Mouse (Mus musculus): ENCODE results near the gene Tmtc2. TPM values are rescaled to one million over a fixed set of nuclear protein-coding genes. Genes with fewer than 3 reads are reported as not detected.

Gene Tmtc2
- polyA plus RNA-seq, 1 experiment = 0.97 TPM

- TF ChIP-seq TCF12 (IDR thresholded peaks at IDR 0.05; ENCODE audit: insufficient read depth, poor library complexity, severe bottlenecking) (no peak), REST (IDR thresholded peaks at IDR 0.05; ENCODE audit: insufficient read depth, insufficient read length) (no peak), MAX (IDR thresholded peaks at IDR 0.05; ENCODE audit: low read depth) (no peak), E2F4 (IDR thresholded peaks at IDR 0.05; ENCODE audit: insufficient read depth) (no peak), CEBPB (IDR thresholded peaks at IDR 0.05; ENCODE audit: insufficient read depth, poor library complexity, severe bottlenecking) (no peak), MYOG (IDR thresholded peaks at IDR 0.05; ENCODE audit: control insufficient read depth in 1 of 3, insufficient read depth in 1 of 3, insufficient read length in 2 of 3, low read depth in 2 of 3) (no peak)
- H3K4me3 ChIP-seq = no peak overlapping the region
- no peaks in the 10 kb centered on the region for H3K27me3 ChIP-seq (ENCODE audit: control insufficient read depth, insufficient read depth, insufficient read length)
- no peaks in the 10 kb centered on the region for H3K36me3 ChIP-seq (ENCODE audit: control insufficient read depth, insufficient read depth)
- H3K4me2 ChIP-seq (ENCODE audit: low read depth) = no peak overlapping the region
- no peak overlapping the region for H3ac ChIP-seq (ENCODE audit: control insufficient read depth, insufficient read length)
- no peaks in the 10 kb centered on the region for H3K79me2 ChIP-seq (ENCODE audit: control insufficient read depth, insufficient read depth)
Measured at GRCm38 (mm10) chr10:105381705-105382104, 192.5 kb downstream of the Tmtc2 start.

DNA sequence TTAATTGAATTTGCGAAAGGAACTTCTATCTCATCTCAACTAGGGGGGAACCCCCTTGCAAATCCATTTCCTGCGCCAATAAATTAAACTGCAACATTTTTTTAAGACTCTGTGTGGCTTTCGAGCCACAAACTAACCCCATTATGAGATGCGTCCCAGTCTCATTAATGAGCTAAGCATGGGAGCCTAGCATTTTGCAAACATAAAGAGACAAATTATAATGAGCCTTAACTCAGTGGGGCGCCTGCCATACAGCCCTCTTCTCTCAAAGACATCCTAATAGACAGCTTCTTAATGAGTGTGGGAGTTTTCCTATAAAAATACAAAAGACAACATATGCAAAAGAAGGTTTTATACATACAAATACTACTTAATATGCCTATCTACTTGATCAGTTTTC lies 193.0 kb downstream of the Tmtc2 start:
- Histone ChIP-seq H3K27me3 (ENCODE audit: control insufficient read depth, insufficient read depth, insufficient read length) (no peaks in the 10 kb centered on the region), H3ac (ENCODE audit: control insufficient read depth, insufficient read length) (no peak overlapping the region), H3K79me2 (ENCODE audit: control insufficient read depth, insufficient read depth) (no peaks in the 10 kb centered on the region), H3K4me2 (ENCODE audit: low read depth) (no peak overlapping the region), H3K36me3 (ENCODE audit: control insufficient read depth, insufficient read depth) (no peaks in the 10 kb centered on the region), H3K4me3 (no peak overlapping the region)
- TF ChIP-seq MYOG (IDR thresholded peaks at IDR 0.05; ENCODE audit: control insufficient read depth in 1 of 3, insufficient read depth in 1 of 3, insufficient read length in 2 of 3, low read depth in 2 of 3) (no peak), MAX (IDR thresholded peaks at IDR 0.05; ENCODE audit: low read depth) (no peak), REST (IDR thresholded peaks at IDR 0.05; ENCODE audit: insufficient read depth, insufficient read length) (no peak), POLR2A (IDR thresholded peaks at IDR 0.05; ENCODE audit: insufficient read length, low read depth) (no peak), E2F4 (IDR thresholded peaks at IDR 0.05; ENCODE audit: insufficient read depth) (no peak), SRF (IDR thresholded peaks at IDR 0.05; ENCODE audit: control insufficient read depth, insufficient read length, low read depth) (no peak), TCF3 (IDR thresholded peaks at IDR 0.05; ENCODE audit: insufficient read length, low read depth) (no peak), USF1 (IDR thresholded peaks at IDR 0.05; ENCODE audit: low read depth) (no peak), CEBPB (IDR thresholded peaks at IDR 0.05; ENCODE audit: insufficient read depth, poor library complexity, severe bottlenecking) (no peak), POLR2AphosphoS2 (IDR thresholded peaks at IDR 0.05; ENCODE audit: insufficient read length, low read depth) (no peak), TCF12 (IDR thresholded peaks at IDR 0.05; ENCODE audit: insufficient read depth, poor library complexity, severe bottlenecking) (no peak), MYOD1 (IDR thresholded peaks at IDR 0.05; ENCODE audit: control insufficient read depth in 1 of 3, insufficient read length in 2 of 3, low read depth in 2 of 3) (no peak)

DNA sequence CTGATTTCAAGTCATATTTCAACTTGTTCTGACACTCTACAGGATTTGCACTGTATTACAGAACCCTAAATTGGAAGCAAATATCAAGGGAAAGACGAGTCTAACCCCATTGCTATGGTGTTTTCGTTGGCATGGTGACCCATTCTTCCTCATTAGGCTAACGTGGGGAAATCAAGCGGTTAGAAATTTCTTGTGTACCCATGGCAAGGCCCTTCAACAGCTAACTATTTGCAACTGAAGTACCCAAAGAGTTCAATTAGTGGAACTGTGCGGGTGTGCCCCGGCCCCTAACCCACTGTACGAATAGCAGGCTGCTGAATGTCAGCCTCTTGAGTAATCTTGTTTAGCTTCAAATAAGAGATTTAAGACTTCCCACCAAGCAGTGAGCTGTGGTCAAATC lies 193.7 kb downstream of the Tmtc2 start:
- Histone ChIP-seq H3K36me3 (ENCODE audit: control insufficient read depth, insufficient read depth) (no peaks in the 10 kb centered on the region), H3K27me3 (ENCODE audit: control insufficient read depth, insufficient read depth, insufficient read length) (no peaks in the 10 kb centered on the region), H3ac (ENCODE audit: control insufficient read depth, insufficient read length) (no peak overlapping the region), H3K79me2 (ENCODE audit: control insufficient read depth, insufficient read depth) (no peaks in the 10 kb centered on the region), H3K4me3 (no peak overlapping the region), H3K4me2 (ENCODE audit: low read depth) (no peak overlapping the region)
- TF ChIP-seq TCF12 (IDR thresholded peaks at IDR 0.05; ENCODE audit: insufficient read depth, poor library complexity, severe bottlenecking) (no peak), MYOD1 (IDR thresholded peaks at IDR 0.05; ENCODE audit: control insufficient read depth in 1 of 3, insufficient read length in 2 of 3, low read depth in 2 of 3) (no peak), MAX (IDR thresholded peaks at IDR 0.05; ENCODE audit: low read depth) (no peak), TCF3 (IDR thresholded peaks at IDR 0.05; ENCODE audit: insufficient read length, low read depth) (no peak), POLR2A (IDR thresholded peaks at IDR 0.05; ENCODE audit: insufficient read length, low read depth) (no peak), REST (IDR thresholded peaks at IDR 0.05; ENCODE audit: insufficient read depth, insufficient read length) (no peak), SRF (IDR thresholded peaks at IDR 0.05; ENCODE audit: control insufficient read depth, insufficient read length, low read depth) (no peak), CEBPB (IDR thresholded peaks at IDR 0.05; ENCODE audit: insufficient read depth, poor library complexity, severe bottlenecking) (no peak), MYOG (IDR thresholded peaks at IDR 0.05; ENCODE audit: control insufficient read depth in 1 of 3, insufficient read depth in 1 of 3, insufficient read length in 2 of 3, low read depth in 2 of 3) (no peak), POLR2AphosphoS2 (IDR thresholded peaks at IDR 0.05; ENCODE audit: insufficient read length, low read depth) (no peak)

- H3ac ChIP-seq (ENCODE audit: control insufficient read depth, insufficient read length) = no peak overlapping the region
- H3K36me3 ChIP-seq (ENCODE audit: control insufficient read depth, insufficient read depth) = no peaks in the 10 kb centered on the region
- TF ChIP-seq MYOD1 (IDR thresholded peaks at IDR 0.05; ENCODE audit: control insufficient read depth in 1 of 3, insufficient read length in 2 of 3, low read depth in 2 of 3) = no peak
- no peak for TF ChIP-seq POLR2AphosphoS2 (IDR thresholded peaks at IDR 0.05; ENCODE audit: insufficient read length, low read depth)
- no peak for TF ChIP-seq MYOG (IDR thresholded peaks at IDR 0.05; ENCODE audit: control insufficient read depth in 1 of 3, insufficient read depth in 1 of 3, insufficient read length in 2 of 3, low read depth in 2 of 3)
- no peak for TF ChIP-seq E2F4 (IDR thresholded peaks at IDR 0.05; ENCODE audit: insufficient read depth)
- TF ChIP-seq REST (IDR thresholded peaks at IDR 0.05; ENCODE audit: insufficient read depth, insufficient read length) = no peak
- TF ChIP-seq MAX (IDR thresholded peaks at IDR 0.05; ENCODE audit: low read depth) = no peak
- no peak for TF ChIP-seq TCF3 (IDR thresholded peaks at IDR 0.05; ENCODE audit: insufficient read length, low read depth)
- no peak for TF ChIP-seq CEBPB (IDR thresholded peaks at IDR 0.05; ENCODE audit: insufficient read depth, poor library complexity, severe bottlenecking)
- TF ChIP-seq SRF (IDR thresholded peaks at IDR 0.05; ENCODE audit: control insufficient read depth, insufficient read length, low read depth) = no peak
- no peak for TF ChIP-seq POLR2A (IDR thresholded peaks at IDR 0.05; ENCODE audit: insufficient read length, low read depth)
- TF ChIP-seq TCF12 (IDR thresholded peaks at IDR 0.05; ENCODE audit: insufficient read depth, poor library complexity, severe bottlenecking) = no peak
- TF ChIP-seq USF1 (IDR thresholded peaks at IDR 0.05; ENCODE audit: low read depth) = no peak
- H3K4me3 ChIP-seq = no peak overlapping the region
- H3K4me2 ChIP-seq (ENCODE audit: low read depth) = no peak overlapping the region
- H3K27me3 ChIP-seq (ENCODE audit: control insufficient read depth, insufficient read depth, insufficient read length) = no peaks in the 10 kb centered on the region
- H3K79me2 ChIP-seq (ENCODE audit: control insufficient read depth, insufficient read depth) = no peaks in the 10 kb centered on the region
Measured at GRCm38 (mm10) chr10:105377711-105378110, 196.5 kb downstream of the Tmtc2 start.

DNA sequence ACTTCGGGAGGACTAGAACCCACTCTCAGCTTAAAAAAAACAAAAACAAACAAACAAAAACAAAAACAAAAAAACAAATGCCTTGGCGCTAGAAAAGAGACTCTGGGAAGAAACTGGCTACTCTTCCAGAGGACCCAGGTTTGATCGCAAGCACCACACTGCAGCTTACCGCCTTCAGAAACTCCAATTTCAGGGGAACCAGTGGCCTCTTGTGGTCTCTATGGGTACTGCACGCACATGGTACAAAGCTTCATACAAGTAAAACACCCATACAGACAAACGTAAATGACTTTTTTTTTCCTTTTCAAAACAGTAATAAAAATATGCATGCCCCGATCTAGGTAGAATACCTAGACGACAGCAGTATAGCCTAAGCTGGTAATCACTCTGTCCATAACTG lies 201.0 kb downstream of the Tmtc2 start:
- TF ChIP-seq E2F4 (IDR thresholded peaks at IDR 0.05; ENCODE audit: insufficient read depth) = no peak
- no peak for TF ChIP-seq REST (IDR thresholded peaks at IDR 0.05; ENCODE audit: insufficient read depth, insufficient read length)
- TF ChIP-seq MYOG (IDR thresholded peaks at IDR 0.05; ENCODE audit: control insufficient read depth in 1 of 3, insufficient read depth in 1 of 3, insufficient read length in 2 of 3, low read depth in 2 of 3) = no peak
- Histone ChIP-seq H3K79me2 (ENCODE audit: control insufficient read depth, insufficient read depth) (no peaks in the 10 kb centered on the region), H3K27me3 (ENCODE audit: control insufficient read depth, insufficient read depth, insufficient read length) (no peaks in the 10 kb centered on the region), H3K4me2 (ENCODE audit: low read depth) (no peak overlapping the region), H3K36me3 (ENCODE audit: control insufficient read depth, insufficient read depth) (no peaks in the 10 kb centered on the region), H3ac (ENCODE audit: control insufficient read depth, insufficient read length) (no peak overlapping the region), H3K4me3 (no peak overlapping the region)
